Mouse (Mus musculus): ENCODE measurements at regions not wholly inside any gene's neighbourhood (a gene's known extent, or its start where the extent isn't known, plus 50 kb on each side); places are given as distances from the start of the nearest gene placed in this dataset.

GRCm38 (mm10) chr5:75458317-75458716 is 116.4 kb upstream of the Kit start:
- WGBS = 93% methylated on average over 7 of the region's 7 CpGs

GRCm38 (mm10) chr5:75459758-75460354 is 114.9 kb upstream of the Kit start:
- peaks cover 2% of the 10 kb centered on the region; the same call in 1 of the 2 replicates for H3K27me3 ChIP-seq
- no peaks in the 10 kb centered on the region for H3K9me3 ChIP-seq
- H3K4me2 ChIP-seq (replicated peaks) = no peak overlapping the region
- no peak overlapping the region for H3K4me3 ChIP-seq
- H3K36me3 ChIP-seq = no peaks in the 10 kb centered on the region
- H3K27ac ChIP-seq (replicated peaks) = no peak overlapping the region
- ATAC-seq (ENCODE audit: low FRiP score, low read depth) = no peak
- no peaks in the 10 kb centered on the region for H3K4me1 ChIP-seq
- WGBS = 68% methylated on average over 3 of the region's 3 CpGs
- H3K9ac ChIP-seq (replicated peaks) = no peak overlapping the region

More at GRCm38 (mm10) chr5:75458317-75458716, 116.4 kb upstream of the Kit start:
- H3K27ac ChIP-seq (replicated peaks) = no peak overlapping the region
- H3K4me1 ChIP-seq = no peaks in the 10 kb centered on the region
- no peak overlapping the region for H3K4me2 ChIP-seq (replicated peaks)
- no peak for ATAC-seq (ENCODE audit: low FRiP score, low read depth)
- no peaks in the 10 kb centered on the region for H3K36me3 ChIP-seq
- H3K9ac ChIP-seq (replicated peaks) = no peak overlapping the region
- H3K27me3 ChIP-seq = peaks cover 2% of the 10 kb centered on the region; the same call in 1 of the 2 replicates
- H3K4me3 ChIP-seq = no peak overlapping the region
- no peaks in the 10 kb centered on the region for H3K9me3 ChIP-seq

- Histone ChIP-seq H3K27me3 (peaks cover 2% of the 10 kb centered on the region; the same call in 1 of the 2 replicates), H3K4me1 (no peaks in the 10 kb centered on the region), H3K9me3 (no peaks in the 10 kb centered on the region), H3K4me2 (replicated peaks) (no peak overlapping the region), H3K9ac (replicated peaks) (no peak overlapping the region), H3K4me3 (no peak overlapping the region), H3K36me3 (no peaks in the 10 kb centered on the region), H3K27ac (replicated peaks) (no peak overlapping the region)
- 87% methylated on average over 9 of the region's 9 CpGs for WGBS
- ATAC-seq (ENCODE audit: low FRiP score, low read depth) = no peak
Measured at GRCm38 (mm10) chr5:75460414-75461025, 114.2 kb upstream of the Kit start.

GRCm38 (mm10) chr5:75461368-75461767 is 113.3 kb upstream of the Kit start:
- Histone ChIP-seq H3K4me1 (no peaks in the 10 kb centered on the region), H3K9me3 (no peaks in the 10 kb centered on the region), H3K27me3 (peaks cover 9% of the 10 kb centered on the region; the same call in 1 of the 2 replicates), H3K27ac (replicated peaks) (no peak overlapping the region), H3K9ac (replicated peaks) (no peak overlapping the region), H3K4me2 (replicated peaks) (no peak overlapping the region), H3K4me3 (no peak overlapping the region), H3K36me3 (no peaks in the 10 kb centered on the region)
- WGBS = 92% methylated on average over 5 of the region's 5 CpGs
- no peak for ATAC-seq (ENCODE audit: low FRiP score, low read depth)

- Histone ChIP-seq H3K9ac (replicated peaks) (no peak overlapping the region), H3K4me2 (replicated peaks) (no peak overlapping the region), H3K36me3 (no peaks in the 10 kb centered on the region), H3K4me3 (no peak overlapping the region), H3K27ac (replicated peaks) (no peak overlapping the region), H3K27me3 (peaks cover 20% of the 10 kb centered on the region), H3K4me1 (no peaks in the 10 kb centered on the region), H3K9me3 (no peaks in the 10 kb centered on the region)
- 84% methylated on average over 4 of the region's 4 CpGs for WGBS
- ATAC-seq (ENCODE audit: low FRiP score, low read depth) = no peak
Measured at GRCm38 (mm10) chr5:75463591-75463990, 111.1 kb upstream of the Kit start.

- 83% methylated on average over 7 of the region's 7 CpGs for WGBS
Measured at GRCm38 (mm10) chr5:75465701-75466100, 109.0 kb upstream of the Kit start.

GRCm38 (mm10) chr5:75466941-75467340 is 107.8 kb upstream of the Kit start:
- Histone ChIP-seq H3K9me3 (no peaks in the 10 kb centered on the region), H3K36me3 (no peaks in the 10 kb centered on the region), H3K4me2 (replicated peaks) (no peak overlapping the region), H3K9ac (replicated peaks) (no peak overlapping the region), H3K4me1 (no peaks in the 10 kb centered on the region), H3K27me3 (peaks cover 34% of the 10 kb centered on the region), H3K27ac (replicated peaks) (no peak overlapping the region), H3K4me3 (no peak overlapping the region)
- ATAC-seq (ENCODE audit: low FRiP score, low read depth) = no peak
- 78% methylated on average over 4 of the region's 4 CpGs for WGBS

More at GRCm38 (mm10) chr5:75465701-75466100, 109.0 kb upstream of the Kit start:
- peaks cover 34% of the 10 kb centered on the region for H3K27me3 ChIP-seq
- H3K4me3 ChIP-seq = no peak overlapping the region
- no peaks in the 10 kb centered on the region for H3K36me3 ChIP-seq
- H3K4me2 ChIP-seq (replicated peaks) = no peak overlapping the region
- no peak for ATAC-seq (ENCODE audit: low FRiP score, low read depth)
- H3K27ac ChIP-seq (replicated peaks) = no peak overlapping the region
- H3K4me1 ChIP-seq = no peaks in the 10 kb centered on the region
- no peak overlapping the region for H3K9ac ChIP-seq (replicated peaks)
- no peaks in the 10 kb centered on the region for H3K9me3 ChIP-seq

- no peaks in the 10 kb centered on the region for H3K36me3 ChIP-seq
- whole genome bisulfite sequencing = 46% methylated on average over 6 of the region's 6 CpGs
Measured at GRCm38 (mm10) chr5:75467916-75468315, 106.8 kb upstream of the Kit start.

GRCm38 (mm10) chr5:75471010-75471409 is 103.7 kb upstream of the Kit start:
- no peak for ATAC-seq (ENCODE audit: low FRiP score, low read depth)
- Histone ChIP-seq H3K27me3 (peaks cover 36% of the 10 kb centered on the region), H3K9me3 (no peaks in the 10 kb centered on the region), H3K9ac (replicated peaks) (no peak overlapping the region), H3K4me2 (replicated peaks) (no peak overlapping the region), H3K27ac (replicated peaks) (no peak overlapping the region), H3K4me3 (no peak overlapping the region), H3K4me1 (peaks cover 12% of the 10 kb centered on the region; the same call in 1 of the 2 replicates), H3K36me3 (no peaks in the 10 kb centered on the region)
- 95% methylated on average over 8 of the region's 8 CpGs for WGBS

More at GRCm38 (mm10) chr5:75467916-75468315, 106.8 kb upstream of the Kit start:
- H3K9ac ChIP-seq (replicated peaks) = no peak overlapping the region
- no peak for ATAC-seq (ENCODE audit: low FRiP score, low read depth)
- no peak overlapping the region for H3K4me2 ChIP-seq (replicated peaks)
- peaks cover 6% of the 10 kb centered on the region; the same call in 1 of the 2 replicates for H3K4me1 ChIP-seq
- no peak overlapping the region for H3K4me3 ChIP-seq
- peaks cover 34% of the 10 kb centered on the region for H3K27me3 ChIP-seq
- H3K27ac ChIP-seq (replicated peaks) = no peak overlapping the region
- H3K9me3 ChIP-seq = no peaks in the 10 kb centered on the region

GRCm38 (mm10) chr5:75472484-75472883 is 102.2 kb upstream of the Kit start:
- Histone ChIP-seq H3K4me1 (peaks cover 12% of the 10 kb centered on the region; the same call in 1 of the 2 replicates), H3K4me2 (replicated peaks) (no peak overlapping the region), H3K9me3 (no peaks in the 10 kb centered on the region), H3K36me3 (no peaks in the 10 kb centered on the region), H3K27ac (replicated peaks) (no peak overlapping the region), H3K4me3 (no peak overlapping the region), H3K9ac (replicated peaks) (no peak overlapping the region), H3K27me3 (peaks cover 36% of the 10 kb centered on the region)
- WGBS = 30% methylated on average over 3 of the region's 3 CpGs
- no peak for ATAC-seq (ENCODE audit: low FRiP score, low read depth)

- no peak for ATAC-seq (ENCODE audit: low FRiP score, low read depth)
- H3K27me3 ChIP-seq = peaks cover 35% of the 10 kb centered on the region
- no peak overlapping the region for H3K9ac ChIP-seq (replicated peaks)
- H3K4me2 ChIP-seq (replicated peaks) = no peak overlapping the region
- H3K9me3 ChIP-seq = no peaks in the 10 kb centered on the region
- no peak overlapping the region for H3K27ac ChIP-seq (replicated peaks)
- 6% methylated on average over 4 of the region's 4 CpGs for WGBS
- H3K36me3 ChIP-seq = no peaks in the 10 kb centered on the region
- H3K4me1 ChIP-seq = peaks cover 12% of the 10 kb centered on the region; the same call in 1 of the 2 replicates
- no peak overlapping the region for H3K4me3 ChIP-seq
Measured at GRCm38 (mm10) chr5:75475414-75475813, 99.3 kb upstream of the Kit start.

- H3K4me2 ChIP-seq (replicated peaks) = no peak overlapping the region
- WGBS = 55% methylated on average over 1 of the region's 1 CpGs
- no peak overlapping the region for H3K4me3 ChIP-seq
- H3K27me3 ChIP-seq = peaks cover 45% of the 10 kb centered on the region
- no peaks in the 10 kb centered on the region for H3K36me3 ChIP-seq
- no peak overlapping the region for H3K27ac ChIP-seq (replicated peaks)
- H3K4me1 ChIP-seq = peaks cover 14% of the 10 kb centered on the region; the same call in 1 of the 2 replicates
- no peaks in the 10 kb centered on the region for H3K9me3 ChIP-seq
- H3K9ac ChIP-seq (replicated peaks) = no peak overlapping the region
- no peak for ATAC-seq (ENCODE audit: low FRiP score, low read depth)
Measured at GRCm38 (mm10) chr5:75478499-75478898, 96.2 kb upstream of the Kit start.

All from midbrain, embryonic 12.5 days (tissue).